ENCODE assay signal across 8 mouse cellular contexts in genomic region chr7:96834681-96835289, GRCm38 (mm10).
A peak's percentile ranks its signal among the peaks of the same experiment; 100 is the strongest.
DNase-seq lines count a peak whose midpoint lies in the region; ATAC-seq lines count a peak whose summit lies in the region.
"Had no signal": no experiment of that assay in that cellular context is flagged by ENCODE, and none has a peak within 500 bp of the region (broad histone marks: within the 10 kb centered on the region; RNA-seq: fewer than 3 reads in every experiment).

No protein-coding gene starts in this region.

- intact Hi-C loops in heart, postnatal 10 days (cut with DNase I), result no loop called here

- 49% methylated on average over 6 of the region's 6 CpGs for WGBS in midbrain, embryonic 14.5 days
- 87% methylated on average over 6 of the region's 6 CpGs for WGBS in midbrain, embryonic 10.5 days
- WGBS in embryonic facial prominence, embryonic 13.5 days, result 25% methylated on average over 6 of the region's 6 CpGs
- 23% methylated on average over 6 of the region's 6 CpGs for WGBS in stomach, embryonic 14.5 days

- no peaks in the 10 kb centered on the region for H3K9me3 ChIP-seq in midbrain, embryonic 14.5 days (ENCODE audit: control insufficient read depth, low read length)
- no peaks in the 10 kb centered on the region for H3K9me3 ChIP-seq in midbrain, embryonic 10.5 days (replicated peaks)
- no peaks in the 10 kb centered on the region for H3K9me3 ChIP-seq in embryonic facial prominence, embryonic 13.5 days
- no peaks in the 10 kb centered on the region for H3K9me3 ChIP-seq in stomach, embryonic 14.5 days (ENCODE audit: control insufficient read depth, low read depth, low read length)

- H3K4me1 ChIP-seq in midbrain, embryonic 14.5 days (ENCODE audit: control insufficient read depth, insufficient read depth, low read length), result peaks cover 29% of the 10 kb centered on the region
- peaks cover 16% of the 10 kb centered on the region for H3K4me1 ChIP-seq in midbrain, embryonic 10.5 days
- peaks cover 40% of the 10 kb centered on the region for H3K4me1 ChIP-seq in embryonic facial prominence, embryonic 13.5 days
- peaks cover 11% of the 10 kb centered on the region; the same call in 1 of the 2 replicates for H3K4me1 ChIP-seq in stomach, embryonic 14.5 days (ENCODE audit: control insufficient read depth, insufficient read depth, low read length)

- peaks cover 8% of the 10 kb centered on the region; the same call in 1 of the 2 replicates for H3K36me3 ChIP-seq in midbrain, embryonic 14.5 days (ENCODE audit: control insufficient read depth, insufficient read depth, low read length)
- peaks cover 70% of the 10 kb centered on the region for H3K36me3 ChIP-seq in midbrain, embryonic 10.5 days
- H3K36me3 ChIP-seq in embryonic facial prominence, embryonic 13.5 days, result peaks cover 22% of the 10 kb centered on the region
- H3K36me3 ChIP-seq in stomach, embryonic 14.5 days (ENCODE audit: control insufficient read depth, insufficient read depth, low read length), result no peaks in the 10 kb centered on the region

- no peak; the same call in 1 of the 2 replicates for ATAC-seq in midbrain, embryonic 14.5 days (ENCODE audit: low FRiP score, low TSS enrichment)
- ATAC-seq in embryonic facial prominence, embryonic 13.5 days (ENCODE audit: insufficient number of reproducible peaks, insufficient read depth, low FRiP score, low TSS enrichment, low read depth), result peak; percentile 75
- ATAC-seq in stomach, embryonic 14.5 days (ENCODE audit: insufficient number of reproducible peaks, insufficient read depth, low FRiP score, low read depth), result peak; percentile 89

- no peak overlapping the region for H3K4me3 ChIP-seq in midbrain, embryonic 14.5 days (replicated peaks; ENCODE audit: low read depth, low read length)
- no peak overlapping the region for H3K4me3 ChIP-seq in midbrain, embryonic 10.5 days
- H3K4me3 ChIP-seq in embryonic facial prominence, embryonic 13.5 days, result no peak overlapping the region
- H3K4me3 ChIP-seq in stomach, embryonic 14.5 days (ENCODE audit: low read depth, low read length), result no peak overlapping the region
- H3K4me3 ChIP-seq: myocyte had no signal

- DNase-seq in midbrain, embryonic 14.5 days, result peak; percentile 66
- DNase-seq in midbrain, embryonic 10.5 days (ENCODE audit: low spot score), result no peak
- peak; percentile 45 to 49 for DNase-seq in heart, postnatal 10 days
- DNase-seq in kidney, postnatal 36 days, result peak; percentile 55 to 63
- DNase-seq in thymus, adult 18-20 months, result no peak

- H3K9ac ChIP-seq in midbrain, embryonic 14.5 days (replicated peaks; ENCODE audit: low read length), result no peak overlapping the region
- no peak overlapping the region for H3K9ac ChIP-seq in embryonic facial prominence, embryonic 13.5 days
- H3K9ac ChIP-seq in stomach, embryonic 14.5 days (replicated peaks; ENCODE audit: low read depth, low read length), result no peak overlapping the region

- no peak overlapping the region for H3K4me2 ChIP-seq in midbrain, embryonic 14.5 days (ENCODE audit: low read length)
- H3K4me2 ChIP-seq in embryonic facial prominence, embryonic 13.5 days, result peak overlapping the region; percentile 7; the same call in 1 of the 2 replicates
- no peak overlapping the region for H3K4me2 ChIP-seq in stomach, embryonic 14.5 days (replicated peaks; ENCODE audit: low read depth, low read length)

- peak overlapping the region; percentile 58 for H3K27ac ChIP-seq in midbrain, embryonic 14.5 days (replicated peaks; ENCODE audit: low read depth, low read length)
- no peak overlapping the region for H3K27ac ChIP-seq in midbrain, embryonic 10.5 days (replicated peaks)
- H3K27ac ChIP-seq in embryonic facial prominence, embryonic 13.5 days, result peak overlapping the region; percentile 78
- peak overlapping the region; percentile 84 for H3K27ac ChIP-seq in stomach, embryonic 14.5 days (ENCODE audit: low read length)

- H3K27me3 ChIP-seq in midbrain, embryonic 14.5 days (ENCODE audit: control insufficient read depth, insufficient read depth, low read length), result no peaks in the 10 kb centered on the region
- no peaks in the 10 kb centered on the region for H3K27me3 ChIP-seq in midbrain, embryonic 10.5 days (ENCODE audit: low read depth, poor library complexity, severe bottlenecking)
- no peaks in the 10 kb centered on the region for H3K27me3 ChIP-seq in embryonic facial prominence, embryonic 13.5 days
- no peaks in the 10 kb centered on the region for H3K27me3 ChIP-seq in stomach, embryonic 14.5 days (ENCODE audit: control insufficient read depth, insufficient read depth, low read length)

Comparison
In these comparisons a context has a peak if more than half of its experiments do, and no peak if none do; other contexts are left out.
1. DNase-seq: peak in midbrain, embryonic 14.5 days (single experiment), heart, postnatal 10 days (2 of 2) and kidney, postnatal 36 days (2 of 2); none in midbrain, embryonic 10.5 days (single experiment) and thymus, adult 18-20 months (0 of 2).